Mouse (Mus musculus) embryonic facial prominence, embryonic 14.5 days (tissue): Measurements from ENCODE around the gene Fmnl2. TPM values are rescaled to one million over a fixed set of nuclear protein-coding genes. Genes with fewer than 3 reads are reported as not detected.

ENCODE experiments used
- ATAC-seq: fragments of 200-750 bp; cut with Nextera tagmentation; 2 replicates; pipeline ENCODE4 v1.8.0; 2017; ENCODE audit warnings: low read depth, moderate number of reproducible peaks, moderate TSS enrichment
- DNase-seq: peaks from one replicate; pipeline ENCODE4 v3.0.0-alpha.2; 2015; ENCODE audit warnings: low spot score
- H3K27ac ChIP-seq: fragments of 300-500 bp; sonication (generic); replicated peaks from 2 replicates; pipeline ENCODE4 v1.5.1; 2014; ENCODE audit warnings: low read depth, mild to moderate bottlenecking, low read length, moderate library complexity
- H3K27me3 ChIP-seq: fragments of 300-500 bp; sonication (generic); replicated peaks from 2 replicates; pipeline ENCODE4 v1.6.1; 2014; ENCODE audit warnings: low read length; ENCODE audit not compliant: control insufficient read depth, insufficient read depth
- H3K36me3 ChIP-seq: fragments of 300-500 bp; sonication (generic); 2 replicates; pipeline ENCODE4 v1.6.1; 2014; ENCODE audit warnings: low read length, mixed read lengths; ENCODE audit not compliant: control insufficient read depth, insufficient read depth
- H3K4me1 ChIP-seq: fragments of 300-500 bp; sonication (generic); 2 replicates; pipeline ENCODE4 v1.6.1; 2014; ENCODE audit warnings: antibody characterized with exemption, low read length; ENCODE audit not compliant: control insufficient read depth, insufficient read depth
- H3K4me2 ChIP-seq: fragments of 300-500 bp; sonication (generic); 2 replicates; pipeline ENCODE4 v1.6.1; 2014; ENCODE audit warnings: low read depth, mild to moderate bottlenecking, low read length, moderate library complexity, mixed read lengths
- H3K4me3 ChIP-seq: fragments of 300-500 bp; sonication (generic); 2 replicates; pipeline ENCODE4 v1.5.1; 2014; ENCODE audit warnings: low read depth, mild to moderate bottlenecking, low read length
- H3K9ac ChIP-seq: fragments of 300-500 bp; sonication (generic); 2 replicates; pipeline ENCODE4 v1.6.1; 2014; ENCODE audit warnings: low read depth, mild to moderate bottlenecking, low read length, moderate library complexity, mixed read lengths
- H3K9me3 ChIP-seq: fragments of 300-500 bp; sonication (generic); 2 replicates; pipeline ENCODE4 v1.6.1; 2016; ENCODE audit warnings: low read length; ENCODE audit not compliant: control insufficient read depth
- WGBS: fragments of 180-500 bp; shearing (Covaris S2); extraction: QIAGEN DNeasy Blood & Tissue Kit; methylation state at CpG from one replicate; pipeline ENCODE4 v1.1.7; 2014; 5-methylcytosine and 5-hydroxymethylcytosine counted together
- polyA plus RNA-seq: library from polyadenylated mRNA; unstranded; fragments of >200 nt; fragmentation: Nextera tagmentation; extraction: Ambion mirVana; gene quantifications from 2 replicates; pipeline ENCODE4 v1.2.1, GENCODE M21; 2014

The Fmnl2 gene
- polyA plus RNA-seq, 1 experiment from 2014 or later: 10.4 TPM

DNA sequence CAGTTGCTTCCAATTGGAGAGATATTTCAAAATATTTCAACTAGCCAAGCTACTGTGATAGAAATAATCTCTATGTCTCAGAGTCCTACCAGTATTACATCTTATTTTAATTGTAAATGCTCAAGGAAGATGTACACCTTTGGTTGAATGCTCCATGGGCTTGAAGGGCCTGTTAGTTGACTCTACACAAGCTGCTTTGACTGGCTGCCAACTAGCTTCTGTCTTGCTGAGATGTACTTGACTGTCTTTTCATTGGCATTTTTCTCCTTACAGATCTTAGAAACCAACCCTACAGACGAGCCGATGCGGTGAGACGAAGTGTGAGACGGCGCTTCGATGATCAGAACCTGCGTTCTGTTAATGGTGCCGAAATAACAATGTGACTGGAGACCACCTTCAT lies 273.9 kb downstream of the Fmnl2 start:
- 94% methylated on average over 9 of the region's 9 CpGs for WGBS

DNA sequence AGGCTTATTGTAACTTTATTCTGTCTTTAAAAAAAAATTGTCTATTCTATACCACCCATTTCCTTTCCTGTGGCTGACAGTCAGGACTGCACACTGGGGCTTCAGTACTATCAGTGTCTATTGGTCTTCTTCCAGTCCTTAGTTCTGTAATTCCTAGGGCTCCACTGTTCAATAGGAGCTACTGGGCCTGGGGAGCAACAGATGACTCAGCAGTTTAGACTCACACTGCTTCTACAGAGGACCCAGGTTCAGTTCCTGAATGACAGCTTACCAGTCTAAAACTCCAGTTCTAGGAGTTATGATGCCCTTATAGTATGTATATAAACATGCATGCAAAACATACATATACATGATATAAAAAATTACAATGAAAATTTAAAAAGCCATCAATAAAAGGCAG lies 289.2 kb downstream of the Fmnl2 start:
- Histone ChIP-seq H3K27ac (no peak overlapping the region), H3K9me3 (no peaks in the 10 kb centered on the region), H3K9ac (no peak overlapping the region), H3K4me3 (no peak overlapping the region), H3K4me1 (no peaks in the 10 kb centered on the region), H3K4me2 (no peak overlapping the region), H3K36me3 (peaks cover 62% of the 10 kb centered on the region), H3K27me3 (no peaks in the 10 kb centered on the region)
- ATAC-seq: no peak
- DNase-seq: no peak

More for the DNA sequence above, 273.9 kb downstream of the Fmnl2 start:
- no peak overlapping the region for H3K4me3 ChIP-seq
- DNase-seq (no peak), ATAC-seq (no peak)
- no peak overlapping the region for H3K27ac ChIP-seq
- no peaks in the 10 kb centered on the region for H3K27me3 ChIP-seq
- no peaks in the 10 kb centered on the region for H3K4me1 ChIP-seq
- no peaks in the 10 kb centered on the region for H3K9me3 ChIP-seq
- no peak overlapping the region for H3K4me2 ChIP-seq
- peaks cover 51% of the 10 kb centered on the region for H3K36me3 ChIP-seq
- H3K9ac ChIP-seq: no peak overlapping the region

DNA sequence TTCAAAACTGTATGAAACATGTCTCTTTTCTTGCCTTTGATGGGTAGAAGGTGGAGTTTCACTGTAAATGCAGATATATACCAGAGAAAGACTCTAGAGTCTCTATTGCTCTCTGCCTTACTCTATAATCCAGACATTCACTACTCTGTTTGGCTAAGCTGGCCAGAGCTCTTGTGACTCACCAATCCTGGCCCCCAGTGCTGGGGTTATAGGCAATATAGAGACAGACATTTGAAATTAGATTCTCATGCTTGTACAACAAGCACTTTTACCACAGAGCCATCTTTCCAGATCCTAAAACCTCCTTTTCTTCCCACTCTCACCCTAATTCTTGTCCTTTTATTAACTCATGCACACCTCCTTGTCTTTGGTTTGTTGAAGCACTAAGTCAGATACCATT lies 316.3 kb downstream of the Fmnl2 start:
- DNase-seq (no peak), ATAC-seq (no peak)
- Histone ChIP-seq H3K4me1 (no peaks in the 10 kb centered on the region), H3K27ac (no peak overlapping the region), H3K4me3 (no peak overlapping the region), H3K9ac (no peak overlapping the region), H3K36me3 (peaks cover 34% of the 10 kb centered on the region), H3K27me3 (no peaks in the 10 kb centered on the region), H3K4me2 (no peak overlapping the region), H3K9me3 (no peaks in the 10 kb centered on the region)

DNA sequence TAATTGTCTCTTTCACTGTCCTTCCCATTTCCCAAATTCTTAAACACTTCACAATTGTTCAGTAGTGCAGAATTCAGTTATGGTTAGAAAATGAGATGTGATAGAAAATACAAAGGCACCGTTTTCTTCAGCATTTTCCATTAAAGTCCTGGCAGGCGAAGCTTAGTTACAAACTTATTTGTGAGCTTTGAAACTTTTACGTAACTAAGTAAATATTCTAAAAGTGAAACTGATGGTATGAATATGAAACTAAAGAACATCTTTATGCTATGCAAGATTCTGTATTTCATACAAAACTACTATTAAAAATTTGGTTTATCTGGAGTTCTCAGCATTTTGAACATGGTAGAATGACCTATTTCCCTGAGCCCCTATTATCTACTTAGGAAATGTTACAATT lies 321.3 kb downstream of the Fmnl2 start:
- WGBS: 89% methylated on average over 3 of the region's 3 CpGs
- Histone ChIP-seq H3K9me3 (no peaks in the 10 kb centered on the region), H3K9ac (no peak overlapping the region), H3K27ac (no peak overlapping the region), H3K36me3 (peaks cover 25% of the 10 kb centered on the region), H3K4me3 (no peak overlapping the region), H3K4me2 (no peak overlapping the region), H3K27me3 (no peaks in the 10 kb centered on the region), H3K4me1 (no peaks in the 10 kb centered on the region)
- ATAC-seq (no peak), DNase-seq (no peak)

DNA sequence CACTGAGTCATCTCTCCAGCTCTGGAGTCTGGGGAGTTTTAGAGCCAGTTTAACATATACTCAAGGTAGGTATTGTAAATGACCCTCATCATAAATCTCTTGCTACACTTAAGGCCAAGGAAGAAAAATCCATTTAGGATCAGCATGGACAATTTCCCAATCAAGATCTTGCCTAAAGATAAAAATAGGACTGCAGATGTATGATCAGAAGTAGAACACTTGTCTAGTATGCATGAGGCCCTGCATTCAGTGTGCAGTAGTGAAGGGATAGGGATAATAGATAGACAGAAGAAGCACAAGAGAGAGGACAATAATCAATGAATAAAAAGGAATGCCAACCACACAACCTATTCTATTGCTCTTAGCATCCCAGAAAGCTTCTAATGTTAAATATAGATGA lies 322.2 kb downstream of the Fmnl2 start:
- Histone ChIP-seq H3K4me2 (no peak overlapping the region), H3K4me1 (no peaks in the 10 kb centered on the region), H3K9me3 (no peaks in the 10 kb centered on the region), H3K4me3 (no peak overlapping the region), H3K27me3 (no peaks in the 10 kb centered on the region), H3K36me3 (peaks cover 17% of the 10 kb centered on the region), H3K27ac (no peak overlapping the region), H3K9ac (no peak overlapping the region)
- ATAC-seq (no peak), DNase-seq (no peak)

Other genes with a start within 250 kb of the Fmnl2 start
- 1.4 and 3.1 TPM in 2 replicates for gene Cacnb4, start 181.0 kb upstream of the Fmnl2 start, polyA plus RNA-seq
- 37.7 and 38.0 TPM in 2 replicates for gene Stam2, start 115.6 kb upstream of the Fmnl2 start, polyA plus RNA-seq